Mouse (Mus musculus) c-Kit-positive CD71-negative TER-119-negative erythroid progenitor cells, embryonic 14.5 days (primary cell): ENCODE results near the gene Nipsnap2.
"Not testable (repeated sequence)": the region's sequence is repeated elsewhere in the genome, so short reads cannot be mapped to it uniquely, and the experiment has no call there.

Experiments
- DNase-seq: peaks from one replicate; pipeline ENCODE4 v3.0.0-alpha.2; 2013; ENCODE audit warnings: low read depth

Gene Nipsnap2

DNA sequence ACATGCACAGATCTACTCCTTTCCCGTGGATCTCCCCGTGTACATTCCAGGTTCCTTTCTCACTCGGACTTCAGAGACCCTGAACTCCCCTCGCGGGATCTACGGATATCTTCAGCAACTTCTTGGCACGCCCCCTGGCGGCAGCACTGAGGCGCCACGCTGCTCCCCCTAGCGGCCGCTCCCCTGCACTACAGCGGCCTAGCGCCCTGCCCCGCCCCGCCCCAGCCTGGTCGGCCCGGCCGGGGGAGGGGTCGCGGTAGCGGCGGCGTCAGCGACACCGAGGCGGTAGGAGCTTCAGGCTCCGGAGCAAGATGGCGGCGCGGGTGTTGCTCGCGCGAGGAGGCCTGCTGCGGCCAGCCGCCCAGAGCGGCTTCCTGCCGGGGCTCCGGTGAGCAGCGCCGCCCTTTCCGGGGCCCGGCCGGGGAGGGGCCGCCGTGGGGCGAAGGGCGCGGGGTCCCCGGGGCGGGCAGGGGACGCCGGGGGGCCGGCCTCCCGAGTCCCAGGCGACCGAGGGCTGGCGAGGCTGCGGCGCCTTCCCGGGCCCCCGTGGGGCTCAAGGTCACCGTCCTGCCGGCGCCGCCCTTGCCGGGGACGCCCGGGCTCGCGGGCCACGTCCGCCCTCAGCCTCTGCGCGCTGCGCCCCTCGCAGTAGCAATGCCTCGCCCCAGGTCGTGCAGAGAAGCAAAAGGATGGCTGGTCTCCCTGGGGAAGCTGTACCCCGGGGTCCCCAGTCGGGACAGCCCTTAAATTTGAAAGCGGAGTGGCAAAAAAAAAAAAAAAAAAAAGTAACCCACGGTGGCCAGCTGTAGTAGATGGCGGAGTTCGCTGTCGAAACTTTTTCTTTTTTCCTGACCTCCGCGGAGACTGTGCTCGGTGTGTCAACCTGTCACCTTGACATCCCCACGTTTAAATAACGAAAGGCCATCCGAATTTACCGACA, at the start of gene Nipsnap2:
Nipsnap2 (plus strand) TSS at position 230 of the 940 bp plus-strand sequence.
- DNase-seq, result peak; percentile 66

DNA sequence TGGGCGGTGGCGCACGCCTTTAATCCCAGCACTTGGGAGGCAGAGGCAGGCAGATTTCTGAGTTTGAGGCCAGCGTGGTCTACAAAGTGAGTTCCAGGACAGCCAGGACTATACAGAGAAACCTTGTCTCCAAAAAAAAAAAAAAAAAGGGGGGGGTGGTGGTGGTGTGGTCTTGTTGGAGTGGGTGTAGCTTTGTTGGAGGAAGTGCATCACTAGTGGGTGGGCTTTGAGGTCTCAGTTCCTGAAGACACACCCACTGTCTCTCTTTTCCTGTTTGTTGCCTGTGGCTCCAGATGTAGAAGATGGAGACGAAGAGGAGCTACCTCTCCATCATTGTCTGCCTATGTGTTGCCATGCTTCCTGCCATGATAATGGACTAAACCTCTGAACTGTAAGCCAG, 39.7 kb upstream of the Nipsnap2 start:
- DNase-seq, result not testable (repeated sequence)

GRCm38 (mm10) chr5:129687621-129688020, 37.2 kb upstream of the Nipsnap2 start:
- no peak for DNase-seq

GRCm38 (mm10) chr5:129690528-129690927, 34.3 kb upstream of the Nipsnap2 start:
- no peak for DNase-seq

DNA sequence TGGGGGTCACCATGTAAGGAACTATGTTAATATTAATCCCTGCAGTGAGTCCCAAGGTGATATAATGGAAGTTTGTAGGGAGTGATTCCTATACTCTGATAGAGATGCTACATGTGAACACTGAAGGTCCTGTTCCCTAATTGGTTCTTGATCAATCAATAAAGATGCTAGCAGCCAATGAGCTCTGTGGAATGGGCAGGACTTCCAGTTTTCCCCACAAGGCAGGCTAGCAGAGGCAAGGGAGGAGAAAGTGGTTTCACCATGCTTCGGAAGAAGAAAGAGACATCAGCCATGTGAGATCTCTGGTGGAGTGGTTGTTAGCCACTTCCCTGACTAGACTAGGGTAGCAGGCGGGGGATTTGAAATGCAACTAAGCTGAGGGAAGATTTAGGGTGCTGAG, 24.4 kb upstream of the Nipsnap2 start:
- DNase-seq, result no peak

DNA sequence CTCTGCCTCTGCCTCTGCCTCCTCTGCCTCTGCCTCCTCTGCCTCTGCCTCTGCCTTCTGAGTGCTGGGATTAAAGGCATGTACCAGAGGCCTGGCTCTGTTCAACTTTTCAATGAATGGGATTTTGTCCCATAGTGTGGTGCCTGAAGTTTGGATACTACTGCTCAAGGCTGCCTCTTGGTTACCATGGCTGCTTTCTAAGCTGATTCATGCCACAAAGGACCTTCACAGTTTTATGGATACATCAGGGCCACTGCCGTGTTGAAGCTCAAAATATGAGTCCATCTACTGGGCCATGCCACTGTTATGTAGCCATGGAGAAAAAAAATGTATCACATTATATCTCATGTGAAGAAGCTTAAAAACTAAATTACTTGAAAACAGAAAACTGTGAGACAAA, 23.2 kb upstream of the Nipsnap2 start:
- DNase-seq, result no peak

DNA sequence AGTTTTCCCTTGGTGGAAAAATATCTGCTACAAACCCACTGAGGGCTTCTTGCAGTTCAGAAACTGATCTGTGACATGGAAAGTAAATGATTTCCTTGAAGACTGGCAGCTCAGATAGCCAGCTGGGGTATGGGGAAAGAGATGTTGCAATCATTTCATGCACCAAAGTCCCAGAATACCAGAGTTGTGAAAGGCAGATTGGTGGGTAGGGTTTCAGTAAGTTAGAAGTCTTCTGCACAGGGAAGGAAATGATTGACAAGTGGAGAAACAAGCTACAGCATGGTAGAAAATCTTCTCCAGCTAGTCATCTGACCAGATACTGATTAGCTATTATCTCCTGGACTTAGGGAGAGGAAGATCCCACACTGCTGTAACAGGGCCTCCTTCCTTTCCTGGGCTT, 21.5 kb upstream of the Nipsnap2 start:
- no peak for DNase-seq

GRCm38 (mm10) chr5:129708412-129708811, 16.5 kb upstream of the Nipsnap2 start, which contains the start of gene Sept14:
Gene Sept14, minus strand, starts transcription at chr5:129708512.
- DNase-seq, result no peak

DNA sequence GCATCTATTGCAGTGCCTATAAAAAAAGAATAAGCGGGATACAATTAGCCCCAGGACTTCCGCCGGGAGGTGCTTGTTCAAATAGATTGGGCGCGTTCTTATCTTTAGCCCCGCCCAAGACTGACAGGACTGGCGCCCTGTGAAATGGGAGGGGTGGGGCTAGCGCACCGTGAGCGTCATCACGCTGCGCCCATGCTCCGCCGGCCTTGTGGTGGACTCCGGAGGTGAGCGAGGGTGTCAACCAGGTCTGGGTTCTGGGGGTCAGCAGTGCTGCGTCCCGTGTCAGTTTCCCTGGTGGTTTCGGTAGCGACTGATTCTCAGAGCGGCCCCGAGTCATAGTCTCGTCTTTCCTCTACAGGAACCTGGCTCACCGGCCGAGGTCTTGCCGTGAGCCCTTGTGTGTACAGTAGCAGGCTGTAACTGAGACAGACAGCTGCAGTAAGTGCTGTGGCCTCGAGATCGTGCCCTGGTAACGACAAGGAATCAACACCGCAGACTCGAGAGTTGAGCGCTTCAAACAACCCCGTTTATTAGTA, 9.5 kb upstream of the Nipsnap2 start, which contains the start of gene Mrps17:
Mrps17 (plus strand) TSS at position 172 of the 536 bp plus-strand sequence.
- peak; percentile 92 for DNase-seq

DNA sequence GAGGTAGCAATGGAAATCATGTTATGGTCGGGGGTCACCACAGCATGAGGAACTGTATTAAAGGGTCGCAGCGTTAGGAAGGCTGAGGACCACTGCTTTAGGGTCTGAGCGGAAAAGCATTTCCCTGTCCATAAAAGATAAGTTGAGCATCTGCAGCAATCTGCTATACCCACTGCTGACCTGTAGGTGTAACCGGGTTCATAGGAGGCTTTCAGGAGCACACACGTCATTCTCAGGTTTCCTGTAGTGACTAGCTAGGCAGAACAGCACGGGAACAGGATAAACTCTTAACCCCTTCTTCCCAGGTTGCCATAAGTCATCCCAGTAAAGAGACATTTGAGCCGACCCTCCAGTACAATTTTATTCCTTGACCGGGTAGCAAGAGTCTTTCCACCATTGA, 7.8 kb upstream of the Nipsnap2 start:
- DNase-seq, result no peak

GRCm38 (mm10) chr5:129720176-129720575, 4.7 kb upstream of the Nipsnap2 start:
- DNase-seq, result no peak

GRCm38 (mm10) chr5:129724268-129724667, 595 bp upstream of the Nipsnap2 start:
- DNase-seq, result no peak

DNA sequence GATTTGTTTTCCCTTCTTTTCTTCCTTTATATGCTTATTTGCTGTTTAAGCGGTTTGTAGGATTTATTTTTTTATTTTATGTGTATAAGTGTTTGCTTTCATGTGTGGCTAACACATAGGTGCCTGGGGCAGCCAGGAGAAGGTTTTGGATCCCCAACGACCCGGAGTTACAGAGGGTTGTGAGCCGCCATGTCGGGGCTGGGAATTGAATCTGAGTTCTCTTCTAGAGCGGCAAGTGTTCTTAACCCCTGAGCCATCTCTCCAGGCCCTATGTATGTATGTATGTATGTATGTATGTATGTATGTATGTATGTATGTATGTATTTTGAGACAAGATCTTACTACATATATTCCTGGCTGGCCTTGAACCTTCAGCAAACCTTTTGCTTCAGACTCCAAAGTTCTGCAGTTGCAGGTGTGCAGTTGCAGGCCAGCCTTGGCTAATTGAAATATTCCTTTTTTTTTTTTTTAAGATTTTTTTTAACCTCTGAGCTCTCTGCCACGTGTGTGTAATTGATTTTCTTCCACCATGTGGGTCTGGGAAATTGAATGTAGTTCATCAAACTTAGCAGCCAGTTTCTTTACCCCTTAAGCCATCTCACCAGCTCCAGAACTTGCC, 1.0 kb downstream of the Nipsnap2 start:
- DNase-seq, result no peak

DNA sequence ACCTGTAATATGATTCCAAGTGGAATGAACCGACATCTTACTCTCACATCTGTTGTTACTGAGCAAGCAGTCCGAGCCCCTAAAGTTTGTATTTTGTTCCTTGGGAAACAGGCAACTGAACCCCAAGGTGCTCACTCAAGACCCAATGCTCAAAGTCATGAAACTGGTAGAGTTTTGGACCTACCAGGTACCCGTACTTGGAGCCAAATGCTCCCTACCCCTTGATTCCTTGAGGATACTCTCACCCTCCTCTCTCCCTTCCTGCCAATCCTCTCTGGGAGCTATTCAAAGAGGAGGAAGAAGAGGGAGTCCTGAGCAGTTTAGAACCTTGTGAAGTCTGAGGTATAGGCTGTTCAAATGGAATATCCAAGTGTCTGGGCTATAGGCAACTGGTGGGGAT, 1.9 kb downstream of the Nipsnap2 start:
- no peak for DNase-seq

- no peak for DNase-seq
Measured at GRCm38 (mm10) chr5:129729286-129729685, 4.4 kb downstream of the Nipsnap2 start.

DNA sequence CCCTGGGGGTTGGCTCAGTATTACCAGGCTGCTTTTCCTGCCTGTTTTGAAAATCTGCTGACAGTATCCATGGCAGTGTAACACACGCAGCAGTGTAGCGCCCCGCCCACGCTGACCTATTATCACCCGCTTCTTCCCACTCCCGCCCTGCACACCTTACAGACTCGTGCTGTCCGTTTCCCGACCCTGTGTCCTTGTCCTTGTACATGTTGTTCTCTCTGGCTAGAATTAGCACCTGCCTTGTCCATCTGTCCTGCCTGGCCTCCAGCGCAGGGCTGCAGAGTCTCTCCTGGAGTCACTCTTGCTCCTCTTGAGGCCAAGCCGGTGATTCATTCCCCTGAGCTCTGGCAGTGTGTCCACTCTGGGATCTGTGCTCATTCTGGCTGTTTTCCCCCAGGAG, 5.5 kb downstream of the Nipsnap2 start:
- no peak for DNase-seq

DNA sequence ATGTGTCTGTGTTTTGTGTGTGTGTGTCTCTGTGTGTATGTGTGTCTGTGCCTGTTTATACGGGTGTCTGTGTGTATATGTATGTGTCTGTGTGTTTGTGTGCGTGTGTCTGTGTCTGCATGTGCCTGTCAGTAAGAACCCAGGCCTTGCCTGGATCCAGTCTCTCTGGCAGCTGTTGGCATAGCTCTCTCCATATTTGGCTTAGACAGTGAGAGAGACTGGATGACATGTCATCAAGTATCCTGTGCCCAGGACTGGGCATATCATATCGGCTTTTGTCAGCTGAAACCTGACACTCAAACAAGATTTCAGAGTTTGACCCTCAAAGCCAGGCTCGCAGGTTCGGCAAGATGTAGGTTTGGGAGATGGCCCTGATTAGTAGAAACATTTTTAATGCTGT, 6.2 kb downstream of the Nipsnap2 start:
- no peak for DNase-seq

DNA sequence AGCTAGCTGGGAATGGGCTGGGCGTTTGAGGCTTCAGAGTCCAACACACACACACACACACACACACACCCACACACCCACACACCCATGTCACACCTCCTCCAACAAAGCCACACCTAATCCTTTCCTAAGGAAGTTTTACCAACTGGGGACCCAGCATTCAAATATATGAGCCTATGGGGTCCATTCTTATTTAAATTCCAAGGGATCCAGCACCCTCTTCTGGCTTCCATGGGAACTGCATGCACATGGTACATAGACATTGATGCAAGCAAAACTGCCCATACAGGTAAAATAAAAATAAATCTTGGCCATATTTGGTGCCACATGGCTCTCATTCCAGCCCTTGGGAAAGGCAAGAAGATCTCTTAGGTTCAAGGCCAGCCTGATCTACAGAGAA, 16.1 kb downstream of the Nipsnap2 start:
- DNase-seq, result no peak

DNA sequence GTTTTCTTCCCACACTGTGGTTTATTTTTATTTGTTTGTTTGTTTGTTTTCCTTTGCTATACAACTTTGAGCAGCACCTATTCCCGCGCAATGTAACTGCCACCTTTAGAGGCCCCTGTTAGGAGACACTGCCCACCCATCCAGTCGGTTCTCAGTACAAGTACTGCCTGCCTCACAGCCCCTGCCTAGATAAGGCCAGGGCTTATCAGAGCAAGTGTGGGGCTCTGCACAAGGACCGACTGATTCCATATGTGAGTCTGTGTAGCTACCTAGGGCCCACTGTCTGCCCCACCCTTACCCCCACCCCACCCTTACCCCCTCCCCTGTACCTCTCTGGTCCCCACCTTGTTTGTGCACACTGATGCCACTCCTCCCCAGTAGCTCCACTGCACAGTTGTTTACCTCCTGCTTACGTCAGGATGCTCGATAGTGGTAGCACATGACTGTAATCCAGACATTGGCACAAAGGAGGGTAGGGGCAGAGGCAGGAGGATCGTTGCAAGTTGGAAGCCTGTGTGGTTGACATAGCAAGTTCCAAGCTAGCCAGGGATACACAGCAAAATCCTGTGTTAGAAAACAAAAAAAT, 18.1 kb downstream of the Nipsnap2 start:
- DNase-seq, result no peak

DNA sequence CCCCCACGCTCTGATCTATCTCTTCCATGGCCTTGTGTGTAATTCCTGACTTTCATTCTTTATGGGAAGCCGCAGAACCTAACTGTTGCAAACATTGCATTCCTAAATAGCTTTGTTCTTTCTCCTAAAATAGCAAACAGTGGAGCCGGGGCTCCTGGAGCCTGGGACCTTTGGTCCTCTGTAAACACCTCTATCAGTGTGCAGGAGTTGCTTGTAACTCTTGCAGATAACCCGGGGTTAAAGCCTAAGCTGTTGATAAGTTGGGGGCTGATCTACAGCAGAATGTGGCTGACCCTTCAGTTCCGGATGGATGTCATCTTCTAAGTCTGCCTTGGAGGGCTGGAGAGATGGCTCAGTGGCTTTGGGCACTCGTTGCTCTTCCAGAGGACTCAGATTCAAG, 19.2 kb downstream of the Nipsnap2 start:
- no peak for DNase-seq

DNA sequence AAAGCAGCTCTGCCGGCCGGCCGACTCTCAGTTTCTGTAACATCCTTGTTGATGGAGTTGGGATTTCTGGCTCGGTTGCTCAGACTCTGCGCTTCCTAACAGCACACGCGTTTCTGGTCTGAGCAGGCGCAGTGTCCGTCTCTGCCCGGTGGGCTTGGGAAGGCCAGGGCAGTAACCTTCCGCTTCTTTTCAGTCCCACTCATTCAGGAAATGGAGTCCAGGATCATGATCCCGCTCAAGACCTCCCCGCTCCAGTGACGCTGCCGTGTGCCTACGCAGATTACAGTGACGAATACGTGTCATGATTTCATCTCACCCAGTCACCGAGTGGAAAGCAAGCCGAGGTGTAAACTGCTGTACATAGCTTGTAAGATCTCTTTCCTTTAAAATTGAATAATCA, 32.0 kb downstream of the Nipsnap2 start:
- DNase-seq, result no peak

- no peak for DNase-seq
Measured at GRCm38 (mm10) chr5:129759929-129760480, 35.1 kb downstream of the Nipsnap2 start.
